Mouse (Mus musculus) hindbrain, embryonic 10.5 days (tissue): ENCODE results near the gene Nmral1. TPM values are rescaled to one million over a fixed set of nuclear protein-coding genes. Genes with fewer than 3 reads are reported as not detected.
"Not testable (repeated sequence)": the region's sequence is repeated elsewhere in the genome, so short reads cannot be mapped to it uniquely, and the experiment has no call there.

Experiments
- DNase-seq: peaks from one replicate; pipeline ENCODE4 v3.0.0-alpha.2; 2017; ENCODE audit warnings: low spot score
- H3K27ac ChIP-seq: fragments of 300-500 bp; sonication (generic); 2 replicates; pipeline ENCODE4 v1.5.1; 2016; ENCODE audit warnings: mild to moderate bottlenecking, moderate library complexity
- H3K27me3 ChIP-seq: fragments of 300-500 bp; sonication (generic); 2 replicates; pipeline ENCODE4 v1.6.1; 2016; ENCODE audit warnings: mild to moderate bottlenecking; ENCODE audit not compliant: poor library complexity, insufficient read depth, severe bottlenecking
- H3K36me3 ChIP-seq: fragments of 300-500 bp; sonication (generic); 2 replicates; pipeline ENCODE4 v1.6.1; 2016; ENCODE audit warnings: mild to moderate bottlenecking, moderate library complexity
- H3K4me1 ChIP-seq: fragments of 300-500 bp; sonication (generic); replicated peaks from 2 replicates; pipeline ENCODE4 v1.6.1; 2016; ENCODE audit warnings: mild to moderate bottlenecking
- H3K4me3 ChIP-seq: fragments of 300-500 bp; sonication (generic); 2 replicates; pipeline ENCODE4 v1.5.1; 2016; ENCODE audit warnings: mild to moderate bottlenecking, moderate library complexity
- H3K9me3 ChIP-seq: fragments of 300-500 bp; sonication (generic); 2 replicates; pipeline ENCODE4 v1.6.1; 2016; ENCODE audit warnings: mild to moderate bottlenecking, moderate library complexity
- WGBS: fragments of 180-500 bp; shearing (Covaris S2); methylation state at CpG from one replicate; pipeline ENCODE4 v1.1.7; 2016; 5-methylcytosine and 5-hydroxymethylcytosine counted together
- polyA plus RNA-seq: library from polyadenylated mRNA; unstranded; fragments of >200 nt; fragmentation: Nextera tagmentation; extraction: Ambion mirVana; gene quantifications from 2 replicates; pipeline ENCODE4 v1.2.1, GENCODE M21; 2016

Nmral1 gene
- polyA plus RNA-seq, 1 experiment from 2014 or later = 192 TPM

- Histone ChIP-seq H3K36me3 (peaks cover 100% of the 10 kb centered on the region), H3K4me1 (no peaks in the 10 kb centered on the region)
- WGBS = 74% methylated on average over 1 of the region's 1 CpGs
Measured at GRCm38 (mm10) chr16:4702646-4703045, 16.5 kb downstream of the Nmral1 start.

GRCm38 (mm10) chr16:4701211-4701610 is 17.9 kb downstream of the Nmral1 start:
- no peak overlapping the region for H3K27ac ChIP-seq
- H3K4me1 ChIP-seq = no peaks in the 10 kb centered on the region
- H3K36me3 ChIP-seq = peaks cover 100% of the 10 kb centered on the region
- no peak for DNase-seq
- WGBS = 94% methylated on average over 3 of the region's 3 CpGs
- H3K27me3 ChIP-seq = no peaks in the 10 kb centered on the region
- no peaks in the 10 kb centered on the region for H3K9me3 ChIP-seq
- H3K4me3 ChIP-seq = no peak overlapping the region

More at GRCm38 (mm10) chr16:4702646-4703045, 16.5 kb downstream of the Nmral1 start:
- Histone ChIP-seq H3K9me3 (no peaks in the 10 kb centered on the region), H3K27ac (no peak overlapping the region), H3K4me3 (no peak overlapping the region), H3K27me3 (no peaks in the 10 kb centered on the region)
- no peak for DNase-seq

GRCm38 (mm10) chr16:4689371-4689770 is 29.8 kb downstream of the Nmral1 start:
- not testable (repeated sequence) for H3K27ac ChIP-seq, H3K9me3 ChIP-seq, H3K27me3 ChIP-seq, H3K4me3 ChIP-seq, DNase-seq
- WGBS = 98% methylated on average over 4 of the region's 4 CpGs
- H3K4me1 ChIP-seq = peaks cover 12% of the 10 kb centered on the region
- H3K36me3 ChIP-seq = peaks cover 74% of the 10 kb centered on the region

GRCm38 (mm10) chr16:4684457-4684791 is 34.7 kb downstream of the Nmral1 start:
- Histone ChIP-seq H3K36me3 (peaks cover 26% of the 10 kb centered on the region), H3K27me3 (no peaks in the 10 kb centered on the region), H3K4me3 (peak overlapping the region; percentile 98), H3K9me3 (0 out of 2 replicates have a peak, but pooled peaks cover 3% of the 10 kb centered on the region), H3K27ac (peak overlapping the region; percentile 92), H3K4me1 (peaks cover 25% of the 10 kb centered on the region)
- DNase-seq = no peak
- 3% methylated on average over 9 of the region's 9 CpGs for WGBS

GRCm38 (mm10) chr16:4683581-4684456 is 35.3 kb downstream of the Nmral1 start:
- Histone ChIP-seq H3K9me3 (no peaks in the 10 kb centered on the region), H3K27me3 (0 out of 2 replicates have a peak, but pooled peaks cover under 1% of the 10 kb centered on the region), H3K4me3 (peak overlapping the region; percentile 98), H3K4me1 (peaks cover 31% of the 10 kb centered on the region), H3K27ac (peak overlapping the region; percentile 92), H3K36me3 (peaks cover 20% of the 10 kb centered on the region)
- WGBS = under 1% methylated on average over 54 of the region's 54 CpGs
- peak; percentile 95 for DNase-seq

- peak overlapping the region; percentile 98 for H3K4me3 ChIP-seq
- H3K27me3 ChIP-seq = 0 out of 2 replicates have a peak, but pooled peaks cover 4% of the 10 kb centered on the region
- H3K27ac ChIP-seq = peak overlapping the region; percentile 92
- H3K36me3 ChIP-seq = peaks cover 15% of the 10 kb centered on the region
- H3K4me1 ChIP-seq = peaks cover 37% of the 10 kb centered on the region
- 32% methylated on average over 9 of the region's 9 CpGs for WGBS
- H3K9me3 ChIP-seq = no peaks in the 10 kb centered on the region
- no peak for DNase-seq
Measured at GRCm38 (mm10) chr16:4683193-4683580, 36.0 kb downstream of the Nmral1 start.

- H3K36me3 ChIP-seq = peaks cover 11% of the 10 kb centered on the region
- H3K27me3 ChIP-seq = 0 out of 2 replicates have a peak, but pooled peaks cover 4% of the 10 kb centered on the region
- DNase-seq = no peak
- no peaks in the 10 kb centered on the region for H3K9me3 ChIP-seq
- peaks cover 40% of the 10 kb centered on the region for H3K4me1 ChIP-seq
- H3K27ac ChIP-seq = peak overlapping the region; percentile 92; the same call in 1 of the 2 replicates
- H3K4me3 ChIP-seq = peak overlapping the region; percentile 98; the same call in 1 of the 2 replicates
- WGBS = 75% methylated on average over 4 of the region's 4 CpGs
Measured at GRCm38 (mm10) chr16:4682628-4683179, 36.5 kb downstream of the Nmral1 start.

- H3K36me3 ChIP-seq, H3K27me3 ChIP-seq, H3K27ac ChIP-seq, DNase-seq, H3K4me3 ChIP-seq, H3K9me3 ChIP-seq: not testable (repeated sequence)
- 86% methylated on average over 3 of the region's 3 CpGs for WGBS
- H3K4me1 ChIP-seq = peaks cover 40% of the 10 kb centered on the region
Measured at GRCm38 (mm10) chr16:4680922-4681455, 38.2 kb downstream of the Nmral1 start.

GRCm38 (mm10) chr16:4679121-4680018 is 39.8 kb downstream of the Nmral1 start, which contains the start of gene Coro7:
Gene Coro7, minus strand, starts transcription at chr16:4679777.
- H3K27ac ChIP-seq = peak within 1 kb of the TSS; percentile 85
- H3K4me3 ChIP-seq = peak within 1 kb of the TSS; percentile 80
- WGBS = under 1% methylated on average over 47 of the region's 47 CpGs
- H3K27me3 ChIP-seq = 0 out of 2 replicates have a peak, but pooled peaks cover 4% of the 10 kb centered on the region
- no peaks in the 10 kb centered on the region for H3K9me3 ChIP-seq
- peak; percentile 94 for DNase-seq
- H3K36me3 ChIP-seq = peaks cover 24% of the 10 kb centered on the region
- peaks cover 28% of the 10 kb centered on the region for H3K4me1 ChIP-seq

- 84% methylated on average over 5 of the region's 5 CpGs for WGBS
- H3K36me3 ChIP-seq = peaks cover 33% of the 10 kb centered on the region
- peak overlapping the region; percentile 80; the same call in 1 of the 2 replicates for H3K4me3 ChIP-seq
- H3K9me3 ChIP-seq = no peaks in the 10 kb centered on the region
- 0 out of 2 replicates have a peak, but pooled peaks cover 4% of the 10 kb centered on the region for H3K27me3 ChIP-seq
- DNase-seq = no peak
- peaks cover 22% of the 10 kb centered on the region for H3K4me1 ChIP-seq
- no peak overlapping the region for H3K27ac ChIP-seq
Measured at GRCm38 (mm10) chr16:4678080-4678479, 41.1 kb downstream of the Nmral1 start.

GRCm38 (mm10) chr16:4676836-4677235 is 42.3 kb downstream of the Nmral1 start:
- no peak for DNase-seq
- peaks cover 33% of the 10 kb centered on the region for H3K36me3 ChIP-seq
- H3K27ac ChIP-seq = no peak overlapping the region
- no peaks in the 10 kb centered on the region for H3K9me3 ChIP-seq
- 0 out of 2 replicates have a peak, but pooled peaks cover 4% of the 10 kb centered on the region for H3K27me3 ChIP-seq
- H3K4me3 ChIP-seq = no peak overlapping the region
- H3K4me1 ChIP-seq = peaks cover 19% of the 10 kb centered on the region
- 93% methylated on average over 5 of the region's 5 CpGs for WGBS

- Histone ChIP-seq H3K36me3 (peaks cover 52% of the 10 kb centered on the region), H3K27ac (no peak overlapping the region), H3K27me3 (0 out of 2 replicates have a peak, but pooled peaks cover 4% of the 10 kb centered on the region), H3K4me3 (no peak overlapping the region), H3K9me3 (no peaks in the 10 kb centered on the region), H3K4me1 (peaks cover 12% of the 10 kb centered on the region)
- WGBS = 89% methylated on average over 4 of the region's 4 CpGs
- no peak for DNase-seq
Measured at GRCm38 (mm10) chr16:4674091-4674490, 45.1 kb downstream of the Nmral1 start.
